Mouse (Mus musculus) embryonic facial prominence, embryonic 15.5 days (tissue): ENCODE data around the gene Edaradd. TPM values are rescaled to one million over a fixed set of nuclear protein-coding genes. Genes with fewer than 3 reads are reported as not detected.

Experiments
- ATAC-seq: fragments of 200-750 bp; cut with Nextera tagmentation; 2 replicates; pipeline ENCODE4 v1.8.0; 2017; ENCODE audit warnings: low read depth, moderate TSS enrichment; ENCODE audit not compliant: insufficient number of reproducible peaks, low FRiP score, low TSS enrichment
- H3K27ac ChIP-seq: fragments of 300-500 bp; sonication (generic); replicated peaks from 2 replicates; pipeline ENCODE4 v1.5.1; 2015; ENCODE audit warnings: mild to moderate bottlenecking, inconsistent platforms
- H3K27me3 ChIP-seq: fragments of 300-500 bp; sonication (generic); 2 replicates; pipeline ENCODE4 v1.6.1; 2015; ENCODE audit warnings: inconsistent platforms
- H3K36me3 ChIP-seq: fragments of 300-500 bp; sonication (generic); 2 replicates; pipeline ENCODE4 v1.6.1; 2015; ENCODE audit warnings: mild to moderate bottlenecking, inconsistent platforms
- H3K4me1 ChIP-seq: fragments of 300-500 bp; sonication (generic); 2 replicates; pipeline ENCODE4 v1.6.1; 2015; ENCODE audit warnings: inconsistent platforms
- H3K4me2 ChIP-seq: fragments of 300-500 bp; sonication (generic); replicated peaks from 2 replicates; pipeline ENCODE4 v1.6.1; 2015; ENCODE audit warnings: mild to moderate bottlenecking, inconsistent platforms
- H3K4me3 ChIP-seq: fragments of 300-500 bp; sonication (generic); replicated peaks from 2 replicates; pipeline ENCODE4 v1.5.1; 2015; ENCODE audit warnings: mild to moderate bottlenecking, inconsistent platforms
- H3K9ac ChIP-seq: fragments of 300-500 bp; sonication (generic); 2 replicates; pipeline ENCODE4 v1.6.1; 2015; ENCODE audit warnings: inconsistent platforms
- H3K9me3 ChIP-seq: fragments of 300-500 bp; sonication (generic); replicated peaks from 2 replicates; pipeline ENCODE4 v1.6.1; 2016; ENCODE audit warnings: inconsistent platforms
- WGBS: fragments of 180-500 bp; shearing (Covaris S2); methylation state at CpG from one replicate; pipeline ENCODE4 v1.1.7; 2015; 5-methylcytosine and 5-hydroxymethylcytosine counted together
- polyA plus RNA-seq: library from polyadenylated mRNA; unstranded; fragments of >200 nt; fragmentation: Nextera tagmentation; extraction: Ambion mirVana; gene quantifications from 2 replicates; pipeline ENCODE4 v1.2.1, GENCODE M21; 2015

Edaradd gene
- polyA plus RNA-seq = 6.5 and 7.2 TPM in 2 replicates

DNA sequence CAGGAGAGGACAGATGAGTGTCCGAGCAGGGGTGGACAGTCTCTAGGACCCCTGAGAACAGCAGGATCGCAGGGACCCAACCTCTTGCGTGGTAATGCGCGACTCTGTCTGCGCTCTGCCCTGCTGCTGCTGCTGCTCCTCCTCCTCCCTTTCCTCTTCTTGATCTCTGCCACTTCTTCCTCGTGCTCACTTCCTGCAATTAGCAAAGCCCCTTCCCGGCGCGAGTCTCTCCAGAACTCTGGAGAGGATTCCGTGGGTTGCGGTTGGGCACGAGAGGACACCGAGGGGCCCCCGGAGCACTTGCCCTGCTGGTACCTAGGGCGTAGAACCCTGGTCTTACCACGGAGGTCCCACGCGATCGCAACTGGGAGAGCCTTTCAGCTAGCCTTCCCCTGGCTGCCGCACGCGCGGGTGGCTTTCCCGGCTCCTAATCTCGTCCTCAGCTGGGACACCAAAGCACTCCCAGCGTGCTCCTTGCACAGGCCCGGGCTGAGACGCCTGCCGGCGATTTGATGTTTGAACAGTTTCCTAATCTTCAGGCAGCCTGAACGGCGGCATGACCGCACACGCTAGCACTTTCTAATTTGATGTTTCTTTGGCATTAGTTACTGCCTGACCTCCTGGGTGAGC, at the start of gene Edaradd:
Edaradd (minus strand) TSS at position 484 of the 630 bp plus-strand sequence.
- Histone ChIP-seq H3K4me3 (peak within 1 kb of the TSS; percentile 62), H3K9ac (peak within 1 kb of the TSS; percentile 31), H3K9me3 (no peaks in the 10 kb centered on the region), H3K4me2 (peak within 1 kb of the TSS; percentile 92), H3K4me1 (peaks cover 3% of the 10 kb centered on the region; the same call in 1 of the 2 replicates), H3K36me3 (no peaks in the 10 kb centered on the region), H3K27ac (peak within 1 kb of the TSS; percentile 87), H3K27me3 (no peaks in the 10 kb centered on the region)
- ATAC-seq = peak; percentile 53; the same call in 1 of the 2 replicates
- under 1% methylated on average over 35 of the region's 35 CpGs for WGBS

DNA sequence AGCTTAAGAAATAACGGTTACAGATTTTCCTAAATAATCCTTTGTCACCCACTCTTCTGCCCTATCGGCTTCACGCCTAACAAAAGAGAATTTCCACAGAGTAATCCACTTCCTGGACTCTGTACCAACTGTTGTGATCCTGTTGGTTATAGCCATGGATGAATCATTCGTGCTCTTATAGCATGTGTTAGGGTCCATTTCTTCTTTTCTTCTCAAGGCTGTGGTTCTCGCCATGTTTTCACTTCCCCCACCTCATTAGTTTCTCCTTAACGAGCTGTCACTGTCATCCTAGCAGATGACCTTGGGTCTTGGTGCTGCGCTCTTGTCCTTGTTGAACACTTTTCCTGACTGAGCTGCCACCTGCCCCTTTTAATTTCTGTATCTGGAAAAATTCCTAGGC, 49.5 kb upstream of the Edaradd start:
- H3K36me3 ChIP-seq = no peaks in the 10 kb centered on the region
- H3K4me3 ChIP-seq = no peak overlapping the region
- H3K9me3 ChIP-seq = no peaks in the 10 kb centered on the region
- ATAC-seq = no peak
- 81% methylated on average over 7 of the region's 7 CpGs for WGBS
- no peak overlapping the region for H3K27ac ChIP-seq
- H3K4me1 ChIP-seq = peaks cover 6% of the 10 kb centered on the region
- H3K4me2 ChIP-seq = no peak overlapping the region
- H3K27me3 ChIP-seq = no peaks in the 10 kb centered on the region
- H3K9ac ChIP-seq = no peak overlapping the region

DNA sequence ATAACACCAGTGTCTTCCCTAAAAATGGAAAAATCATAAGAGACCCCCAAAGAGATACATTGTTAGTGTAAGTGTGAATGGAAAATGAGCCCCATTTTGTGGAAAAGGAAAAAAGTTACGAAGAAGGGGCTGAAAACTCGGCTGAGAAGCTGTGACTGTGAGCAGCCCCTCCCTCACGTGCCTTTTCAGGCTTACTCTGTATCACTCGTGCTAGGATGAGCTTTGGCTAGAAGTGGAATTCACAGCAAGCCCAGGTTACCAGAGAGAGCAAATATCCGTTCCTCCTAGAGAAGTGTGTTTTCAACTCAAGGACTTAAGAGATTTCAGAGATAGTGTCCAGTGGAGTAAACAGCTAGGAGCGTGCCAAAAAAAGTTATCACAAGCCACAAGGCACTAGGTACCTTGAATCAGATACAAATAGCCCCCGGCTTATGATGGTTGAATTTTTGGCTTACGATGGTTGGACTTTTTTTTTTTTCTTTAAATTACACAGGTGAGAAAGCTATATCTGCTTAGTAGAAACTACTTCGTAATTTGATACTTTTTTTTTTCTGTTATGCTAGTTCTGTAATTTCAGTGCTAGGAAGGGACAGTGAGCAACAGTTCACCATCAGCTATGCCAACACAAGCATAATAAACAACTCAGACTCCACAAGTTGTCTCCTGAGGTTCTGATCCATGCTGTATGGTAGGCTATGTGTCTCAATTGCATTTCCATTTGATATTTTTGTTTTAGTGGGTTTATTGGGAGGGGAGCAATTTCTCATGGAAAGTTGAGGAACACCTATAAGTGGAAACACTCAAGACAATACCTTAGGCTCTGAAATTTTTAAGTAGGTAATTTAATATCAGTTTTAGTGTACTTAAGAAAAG, 48.6 kb upstream of the Edaradd start:
- no peak for ATAC-seq
- Histone ChIP-seq H3K4me1 (peaks cover 6% of the 10 kb centered on the region), H3K4me2 (no peak overlapping the region), H3K4me3 (no peak overlapping the region), H3K9ac (no peak overlapping the region), H3K9me3 (no peaks in the 10 kb centered on the region), H3K27me3 (no peaks in the 10 kb centered on the region), H3K27ac (no peak overlapping the region), H3K36me3 (no peaks in the 10 kb centered on the region)
- 66% methylated on average over 9 of the region's 9 CpGs for WGBS

DNA sequence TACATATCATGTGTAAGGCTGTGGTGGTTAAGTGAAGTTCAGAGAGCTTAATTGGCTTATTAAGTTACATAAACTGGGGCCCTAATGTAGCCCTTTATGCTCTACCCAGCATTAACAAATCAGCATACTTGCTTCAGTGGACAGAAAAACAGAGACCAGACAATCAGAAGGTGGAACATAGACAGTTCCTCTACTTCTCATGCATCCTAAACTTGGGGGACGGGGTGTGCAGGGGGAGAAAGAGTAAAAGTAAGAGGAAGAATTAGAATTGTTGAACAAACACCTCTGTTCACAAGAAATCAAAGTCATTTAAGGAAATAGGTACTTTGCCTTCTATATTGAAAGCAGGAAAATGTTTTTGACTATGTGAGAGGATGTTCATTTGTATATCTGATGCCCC, 47.7 kb upstream of the Edaradd start:
- no peaks in the 10 kb centered on the region for H3K27me3 ChIP-seq
- ATAC-seq = no peak
- H3K4me1 ChIP-seq = peaks cover 6% of the 10 kb centered on the region
- H3K36me3 ChIP-seq = no peaks in the 10 kb centered on the region
- H3K4me2 ChIP-seq = no peak overlapping the region
- 78% methylated on average over 1 of the region's 1 CpGs for WGBS
- no peak overlapping the region for H3K4me3 ChIP-seq
- H3K9ac ChIP-seq = no peak overlapping the region
- no peaks in the 10 kb centered on the region for H3K9me3 ChIP-seq
- H3K27ac ChIP-seq = no peak overlapping the region

DNA sequence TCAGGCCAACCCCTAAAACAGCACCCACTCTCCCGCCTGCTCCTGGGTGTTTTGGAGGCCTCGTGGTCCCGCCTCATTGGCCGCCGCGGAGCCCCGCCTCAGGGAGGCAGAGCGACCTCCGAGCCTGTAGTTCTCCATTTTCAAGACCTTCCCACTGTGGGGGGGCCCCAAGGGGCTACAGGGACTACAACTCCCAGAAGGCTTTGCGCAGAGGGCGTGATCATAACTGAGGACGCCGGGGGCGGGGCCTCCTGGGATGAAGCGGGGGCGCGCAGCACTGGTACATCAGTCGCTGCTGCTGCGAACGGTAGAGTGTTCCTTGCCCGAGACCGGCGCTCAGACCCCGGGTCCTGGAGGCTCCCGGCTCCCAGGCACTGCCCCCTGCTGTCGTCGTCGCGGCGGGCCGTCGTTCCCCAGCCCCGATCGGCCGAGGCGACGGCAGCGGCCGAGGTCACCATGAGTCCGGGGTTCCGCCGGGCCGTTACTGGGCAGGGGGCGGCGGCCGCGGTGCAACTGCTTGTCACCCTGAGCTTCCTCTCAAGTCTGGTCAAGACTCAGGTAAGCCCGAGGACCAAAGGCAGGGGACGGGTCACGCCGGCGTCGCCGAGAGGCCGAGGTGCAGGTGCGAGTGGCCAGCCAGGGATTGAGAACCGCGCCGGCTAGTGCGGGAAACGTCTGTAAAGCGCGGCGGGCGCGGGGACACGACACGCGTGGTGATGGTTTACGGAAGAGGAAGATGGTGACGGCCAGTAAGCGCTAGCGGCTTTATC, 45.6 kb upstream of the Edaradd start, which contains the start of gene Ero1lb:
Ero1lb (plus strand) TSS at position 254 of the 770 bp plus-strand sequence.
- no peak within 1 kb of the TSS for H3K27ac ChIP-seq
- peak within 1 kb of the TSS; percentile 65 for H3K9ac ChIP-seq
- under 1% methylated on average over 73 of the region's 73 CpGs for WGBS
- H3K36me3 ChIP-seq = no peaks in the 10 kb centered on the region
- peak; percentile 98 for ATAC-seq
- H3K27me3 ChIP-seq = no peaks in the 10 kb centered on the region
- peak within 1 kb of the TSS; percentile 80 for H3K4me3 ChIP-seq
- peaks cover 6% of the 10 kb centered on the region for H3K4me1 ChIP-seq
- H3K4me2 ChIP-seq = peak within 1 kb of the TSS; percentile 91
- no peaks in the 10 kb centered on the region for H3K9me3 ChIP-seq

DNA sequence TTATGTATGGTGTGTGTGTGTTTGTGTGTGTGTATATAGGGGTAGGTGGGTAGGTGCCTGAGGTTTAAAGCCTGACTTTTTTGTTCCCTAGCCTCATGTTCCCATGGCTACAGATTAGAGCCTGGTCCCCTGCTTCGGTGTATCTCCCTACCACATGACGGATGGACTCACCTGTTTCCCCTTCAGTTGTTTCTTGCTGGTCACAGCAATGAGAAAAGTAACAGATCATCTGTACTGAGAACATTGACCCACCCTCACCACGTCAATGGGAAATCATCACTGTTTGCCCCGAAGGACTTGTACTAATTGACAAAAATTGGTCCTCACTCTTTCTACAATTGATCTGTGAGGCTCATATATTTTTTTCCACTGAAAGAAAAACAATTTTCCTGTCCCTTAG, 42.0 kb upstream of the Edaradd start:
- no peak for ATAC-seq

DNA sequence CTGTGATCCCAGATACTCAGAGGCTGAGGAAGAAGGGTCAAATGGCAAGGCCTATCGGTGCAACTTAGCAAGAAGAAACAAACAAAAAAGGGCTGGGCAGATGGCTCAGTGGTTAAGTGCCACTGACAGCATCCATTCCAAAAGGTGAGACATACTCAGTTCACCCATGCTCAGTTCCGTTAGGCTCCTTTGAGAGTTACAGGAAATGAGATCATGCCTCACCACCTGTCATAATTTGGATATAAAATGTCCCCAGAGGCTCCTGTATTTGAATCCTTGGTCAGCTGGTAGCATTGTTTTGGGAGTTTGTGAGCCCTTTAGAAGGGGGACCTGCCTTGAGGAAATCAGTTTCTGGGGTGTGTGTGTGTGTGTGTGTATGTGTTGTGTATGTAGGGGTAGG, 41.5 kb upstream of the Edaradd start:
- H3K9ac ChIP-seq = no peak overlapping the region
- H3K27me3 ChIP-seq = no peaks in the 10 kb centered on the region
- peaks cover 6% of the 10 kb centered on the region for H3K4me1 ChIP-seq
- no peaks in the 10 kb centered on the region for H3K36me3 ChIP-seq
- H3K4me2 ChIP-seq = no peak overlapping the region
- WGBS = 56% methylated on average over 2 of the region's 2 CpGs
- no peak overlapping the region for H3K4me3 ChIP-seq
- no peak for ATAC-seq
- no peak overlapping the region for H3K27ac ChIP-seq
- H3K9me3 ChIP-seq = no peaks in the 10 kb centered on the region

More for the DNA sequence above, 42.0 kb upstream of the Edaradd start:
- Histone ChIP-seq H3K9ac (no peak overlapping the region), H3K4me1 (peaks cover 6% of the 10 kb centered on the region), H3K9me3 (no peaks in the 10 kb centered on the region), H3K4me3 (no peak overlapping the region), H3K4me2 (no peak overlapping the region), H3K27ac (no peak overlapping the region), H3K36me3 (no peaks in the 10 kb centered on the region), H3K27me3 (no peaks in the 10 kb centered on the region)
- 73% methylated on average over 4 of the region's 4 CpGs for WGBS

DNA sequence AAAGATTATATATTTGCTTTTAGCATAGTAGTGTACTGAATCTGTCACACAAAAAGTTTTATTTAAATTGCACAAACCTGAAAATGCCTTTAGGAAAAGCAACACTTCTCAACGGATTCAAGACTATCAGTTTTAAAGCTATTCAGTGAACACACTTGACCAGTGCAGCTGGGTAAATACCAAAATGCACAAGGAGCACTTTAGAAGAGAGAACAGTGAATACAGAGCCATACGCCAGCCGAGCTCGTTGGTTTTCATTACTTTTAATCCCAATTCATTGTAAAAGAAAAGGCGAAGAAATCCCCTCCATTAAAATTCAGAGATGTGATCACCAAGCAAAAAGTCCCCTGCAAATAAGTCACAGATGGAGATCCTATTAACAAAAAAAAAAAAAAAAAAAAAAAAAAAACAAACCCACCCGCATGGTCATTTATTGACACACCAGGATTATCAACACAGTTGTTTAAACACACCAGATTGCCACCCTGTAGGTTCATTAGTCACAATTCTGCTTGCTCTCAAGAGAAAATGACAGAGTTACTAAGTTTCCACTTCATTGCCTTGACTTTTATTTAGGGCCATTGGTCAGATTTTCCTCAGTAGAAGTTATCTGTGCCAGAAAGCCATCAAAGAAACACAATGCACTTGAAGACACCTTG, 39.4 kb upstream of the Edaradd start:
- no peaks in the 10 kb centered on the region for H3K27me3 ChIP-seq
- H3K4me2 ChIP-seq = no peak overlapping the region
- H3K4me3 ChIP-seq = no peak overlapping the region
- H3K27ac ChIP-seq = no peak overlapping the region
- ATAC-seq = no peak
- WGBS = 67% methylated on average over 6 of the region's 6 CpGs
- H3K9me3 ChIP-seq = no peaks in the 10 kb centered on the region
- H3K9ac ChIP-seq = no peak overlapping the region
- no peaks in the 10 kb centered on the region for H3K4me1 ChIP-seq
- no peaks in the 10 kb centered on the region for H3K36me3 ChIP-seq

DNA sequence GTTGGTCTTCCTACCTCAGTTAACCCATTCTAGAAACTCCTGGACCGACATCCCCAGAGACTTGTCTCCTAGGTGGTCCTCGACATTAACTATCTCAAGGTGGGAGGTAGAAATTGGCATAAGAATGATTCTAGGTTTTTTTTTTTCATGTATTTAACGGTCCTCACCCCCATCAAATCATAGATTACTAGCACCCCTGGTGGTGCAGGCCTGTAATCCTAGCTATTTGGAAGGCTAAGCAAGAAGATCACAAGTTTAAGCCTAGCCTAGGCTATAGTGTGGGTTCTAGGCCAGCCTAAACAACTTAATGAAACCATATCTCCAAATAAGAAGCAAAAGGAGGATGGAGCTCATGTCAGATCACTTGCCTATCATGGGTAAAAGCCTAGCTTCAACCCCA, 38.8 kb upstream of the Edaradd start:
- 58% methylated on average over 3 of the region's 3 CpGs for whole genome bisulfite sequencing
- no peak overlapping the region for H3K4me3 ChIP-seq
- H3K27ac ChIP-seq = no peak overlapping the region
- no peak for ATAC-seq
- H3K4me2 ChIP-seq = no peak overlapping the region
- H3K36me3 ChIP-seq = no peaks in the 10 kb centered on the region
- no peaks in the 10 kb centered on the region for H3K9me3 ChIP-seq
- no peaks in the 10 kb centered on the region for H3K27me3 ChIP-seq
- H3K4me1 ChIP-seq = no peaks in the 10 kb centered on the region
- no peak overlapping the region for H3K9ac ChIP-seq

DNA sequence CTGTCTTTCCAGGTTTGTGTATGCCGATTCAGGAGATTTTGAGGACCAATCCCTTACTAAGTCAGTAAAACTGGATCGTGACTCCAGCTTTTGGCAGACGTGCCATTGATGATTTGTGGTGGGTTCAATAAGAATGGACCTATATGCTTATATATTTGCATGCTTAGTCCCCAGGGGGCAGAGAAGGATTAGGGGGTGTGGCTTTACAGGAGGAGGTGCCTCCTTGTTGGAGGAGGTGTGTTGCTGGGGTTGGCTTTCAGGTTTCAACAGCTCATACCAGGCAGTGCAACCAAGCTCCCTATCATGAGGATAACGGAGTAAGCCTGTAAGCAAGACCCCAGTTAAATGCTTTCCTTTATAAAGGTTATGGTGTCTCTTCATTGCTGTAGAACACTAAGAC, 34.0 kb upstream of the Edaradd start:
- H3K4me2 ChIP-seq = no peak overlapping the region
- WGBS = 56% methylated on average over 4 of the region's 4 CpGs
- no peaks in the 10 kb centered on the region for H3K9me3 ChIP-seq
- no peak overlapping the region for H3K27ac ChIP-seq
- no peak for ATAC-seq
- no peak overlapping the region for H3K4me3 ChIP-seq
- no peaks in the 10 kb centered on the region for H3K36me3 ChIP-seq
- no peak overlapping the region for H3K9ac ChIP-seq
- H3K4me1 ChIP-seq = no peaks in the 10 kb centered on the region
- H3K27me3 ChIP-seq = no peaks in the 10 kb centered on the region
